Mouse (Mus musculus) T-helper 1 cell (primary cell): ENCODE measurements at regions not wholly inside any gene's neighbourhood (a gene's known extent, or its start where the extent isn't known, plus 50 kb on each side); places are given as distances from the start of the nearest gene placed in this dataset.
"Not testable (repeated sequence)": the region's sequence is repeated elsewhere in the genome, so short reads cannot be mapped to it uniquely, and the experiment has no call there.

Experiments
- in situ Hi-C: fragments of 300-600 bp; cut with MboI, MseI; formaldehyde crosslinking; loops from one replicate; pipeline ENCODE4 v1.15.1; 2025; ENCODE audit warnings: high pct_unique_total_duplicates

DNA sequence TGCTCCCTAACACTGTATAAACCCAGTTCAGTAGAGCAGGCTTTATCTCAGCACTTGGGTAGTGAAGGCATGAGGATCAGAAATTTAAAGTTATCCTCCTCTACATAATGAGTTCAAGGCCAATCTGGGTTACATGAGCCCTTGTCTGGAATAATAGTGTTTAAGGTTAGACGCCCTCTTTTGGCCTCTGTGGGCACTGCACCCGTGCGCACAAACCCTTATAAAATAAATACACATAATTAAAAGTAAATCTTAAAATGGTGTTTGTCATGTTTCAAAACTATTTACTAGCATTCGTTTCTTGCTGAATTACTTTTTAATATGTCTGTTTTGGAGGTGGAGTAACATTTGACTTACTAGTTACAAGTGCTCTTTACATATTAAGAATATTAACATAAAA lies 271.2 kb downstream of the Cyp26b1 start:
- in situ Hi-C loops: no loop called here

DNA sequence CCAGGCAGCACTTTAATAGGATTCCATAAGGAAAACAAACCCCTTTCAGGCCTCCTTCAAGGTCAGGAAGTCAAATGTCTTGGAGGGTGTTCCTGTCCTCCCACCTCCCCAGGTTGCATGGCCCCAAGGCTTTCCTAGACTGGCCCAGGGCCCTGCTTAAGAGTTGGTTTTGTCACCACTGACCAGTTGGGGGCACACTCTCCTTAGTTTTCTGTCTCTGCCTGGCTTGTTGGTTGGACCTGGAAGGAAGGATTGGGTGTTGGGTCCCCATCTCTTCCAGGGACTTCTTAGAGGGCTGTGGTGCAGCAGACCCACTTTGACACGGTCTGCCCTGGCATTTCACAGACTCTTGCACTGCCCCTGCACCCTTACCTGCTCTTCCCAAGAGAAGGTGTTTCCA lies 273.1 kb downstream of the Cyp26b1 start:
- in situ Hi-C loops: no loop called here

DNA sequence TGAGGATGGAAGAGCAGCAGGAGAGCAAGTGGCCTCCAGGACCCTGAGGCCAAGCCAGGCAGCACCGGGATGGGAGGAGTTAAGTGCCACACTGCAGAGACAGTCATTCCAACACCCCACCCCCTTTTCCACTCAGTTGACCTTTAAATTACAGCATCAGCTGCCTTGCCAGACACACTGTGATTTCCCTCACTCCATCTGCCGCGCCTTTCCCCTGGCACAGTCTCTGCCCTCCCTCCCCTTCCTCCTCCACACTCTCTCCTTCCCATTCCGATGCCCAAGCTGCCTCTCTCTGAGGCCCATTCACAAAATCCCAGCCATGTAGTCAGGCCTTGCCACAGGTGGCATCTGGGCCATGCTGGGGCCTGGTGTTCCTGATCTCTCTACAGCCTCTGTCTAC lies 274.9 kb downstream of the Cyp26b1 start:
- in situ Hi-C loops: no loop called here

GRCm38 (mm10) chr6:84317026-84317425 lies 276.7 kb downstream of the Cyp26b1 start:
- in situ Hi-C loops: no loop called here

DNA sequence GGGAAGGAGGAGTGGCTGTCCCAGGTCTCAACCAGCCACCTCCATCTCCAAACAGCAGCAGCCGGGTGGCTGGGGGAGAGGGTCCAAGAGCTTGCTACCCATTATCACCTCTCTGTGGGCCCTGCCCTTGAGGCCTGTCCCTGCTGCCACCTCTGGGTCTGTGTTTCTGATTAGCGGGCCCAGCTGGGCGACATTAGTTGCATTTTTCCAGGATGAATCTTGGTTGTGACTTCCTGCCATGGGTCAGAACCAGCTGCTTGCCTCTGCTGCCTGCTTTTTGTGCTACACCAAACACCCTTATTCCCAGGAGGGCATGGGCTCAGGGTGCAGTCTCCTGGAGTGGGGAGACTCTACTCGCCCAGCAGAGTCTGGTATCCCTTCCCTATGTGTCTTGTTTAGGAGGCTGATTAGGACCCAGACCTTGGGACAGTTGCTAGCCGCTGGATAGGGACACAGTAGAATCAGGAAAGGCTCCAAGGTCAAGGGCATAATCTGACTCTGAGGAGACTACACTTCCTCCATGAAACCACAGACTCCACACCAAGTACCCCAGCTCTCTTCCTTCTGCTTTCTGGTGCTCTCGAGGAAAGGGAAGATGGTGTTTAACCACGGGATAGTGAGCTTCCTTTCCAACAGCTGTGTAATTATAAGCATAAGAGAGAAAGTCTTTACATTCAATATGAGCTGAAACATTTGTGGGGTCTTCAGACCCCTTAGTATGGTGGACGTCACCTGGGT lies 278.4 kb downstream of the Cyp26b1 start:
- in situ Hi-C loops: no loop called here

- in situ Hi-C loops: no loop called here
These were observed 279.9 kb downstream of the Cyp26b1 start for GRCm38 (mm10) chr6:84313797-84314196.

DNA sequence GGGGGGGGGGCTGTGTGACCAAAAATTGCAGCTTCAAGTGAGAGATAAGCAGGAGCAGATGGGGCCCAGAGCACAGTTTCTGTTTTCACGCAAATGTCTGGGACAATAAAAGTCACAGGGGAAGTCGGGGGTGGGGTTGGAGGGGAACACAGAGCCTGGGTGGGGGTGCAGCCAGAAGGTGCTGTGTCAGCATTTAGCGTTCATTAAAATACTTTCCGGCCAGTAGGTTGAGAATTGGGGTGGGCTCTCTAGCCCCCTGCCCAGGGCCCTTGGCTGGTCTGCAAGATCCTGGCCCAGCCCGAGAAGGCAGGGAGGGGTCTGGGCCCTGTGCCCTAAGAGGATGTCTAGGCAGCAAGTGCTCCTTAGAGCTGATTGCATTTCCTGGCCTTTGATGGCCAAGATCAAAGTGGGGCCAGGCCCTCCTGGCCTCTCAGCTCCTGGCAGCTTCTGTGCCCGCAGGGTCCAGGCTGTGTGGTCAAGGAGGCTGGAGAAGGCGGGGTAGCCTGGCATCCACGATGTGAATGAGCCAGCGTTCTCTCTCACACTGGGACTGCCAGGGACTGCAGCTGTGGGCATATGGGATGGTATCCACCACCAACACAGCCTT lies 283.0 kb downstream of the Cyp26b1 start:
- in situ Hi-C loops: no loop called here

DNA sequence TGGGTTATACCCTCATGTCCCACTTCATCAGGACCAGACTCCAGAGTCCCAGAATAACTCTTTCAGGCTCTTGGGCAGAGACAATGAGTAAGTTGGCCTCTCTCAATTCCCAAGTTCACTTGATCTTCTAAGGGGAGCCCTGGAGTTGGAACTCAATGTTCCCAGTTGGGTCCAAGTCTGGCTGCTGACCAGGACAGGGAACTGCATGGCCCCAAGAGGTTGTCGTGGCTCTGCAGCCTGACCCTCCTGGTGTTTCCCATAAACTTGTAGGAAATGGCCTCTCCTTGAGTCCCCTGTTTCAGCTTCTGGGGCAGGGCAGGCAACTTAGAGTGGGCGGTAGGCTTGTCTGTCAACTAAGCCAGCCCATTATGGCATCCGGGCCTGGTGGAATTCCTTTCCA lies 286.2 kb downstream of the Cyp26b1 start:
- in situ Hi-C loops: loop anchor here (5.0 kb wide), 1 partner anchor 210 kb away; no protein-coding TSS in a partner anchor

DNA sequence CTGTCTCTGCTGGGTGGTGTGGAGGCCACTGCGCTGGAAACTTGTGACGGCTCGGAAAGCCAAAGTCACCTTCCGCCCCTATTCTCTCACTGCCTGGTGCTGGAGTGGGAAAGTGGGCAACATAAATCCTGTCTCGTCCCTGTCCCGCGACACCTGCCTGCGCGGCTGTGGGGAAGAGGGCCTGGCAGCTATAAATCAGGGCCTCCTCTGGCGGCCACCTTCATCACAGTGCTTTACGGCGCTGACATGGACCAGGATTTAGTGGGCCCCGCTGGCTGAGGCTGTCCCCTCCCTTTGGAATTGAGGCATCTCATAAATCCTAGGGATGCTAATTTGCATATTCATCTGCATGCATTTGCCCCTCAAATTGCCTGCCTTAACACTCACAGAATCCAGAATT lies 287.1 kb downstream of the Cyp26b1 start:
- in situ Hi-C loops: loop anchor here (5.0 kb wide), 1 partner anchor 209 kb away; no protein-coding TSS in a partner anchor

- in situ Hi-C loops: loop anchor here (5.0 kb wide), 1 partner anchor 208 kb away; no protein-coding TSS in a partner anchor
These were observed 288.6 kb downstream of the Cyp26b1 start for GRCm38 (mm10) chr6:84305093-84305492.

DNA sequence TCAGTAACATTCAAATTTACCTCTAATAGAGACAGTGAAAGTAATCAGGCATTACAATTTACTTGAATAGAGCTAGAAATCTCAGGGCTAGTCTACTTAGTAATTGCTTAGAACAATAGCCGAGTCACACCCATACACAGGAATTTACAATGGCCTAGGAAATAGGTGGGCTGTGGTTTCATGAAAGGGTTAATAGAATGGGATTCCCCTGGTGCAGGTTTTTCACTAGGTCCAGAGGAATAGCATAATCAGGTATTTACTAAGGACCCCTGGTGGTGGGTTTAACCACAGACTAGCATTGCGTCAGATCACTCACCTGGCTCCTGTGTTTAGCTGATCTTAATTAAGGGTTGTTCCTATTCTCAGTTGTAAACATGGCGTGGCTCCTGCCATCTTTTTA lies 290.8 kb downstream of the Cyp26b1 start:
- in situ Hi-C loops: not testable (repeated sequence)

DNA sequence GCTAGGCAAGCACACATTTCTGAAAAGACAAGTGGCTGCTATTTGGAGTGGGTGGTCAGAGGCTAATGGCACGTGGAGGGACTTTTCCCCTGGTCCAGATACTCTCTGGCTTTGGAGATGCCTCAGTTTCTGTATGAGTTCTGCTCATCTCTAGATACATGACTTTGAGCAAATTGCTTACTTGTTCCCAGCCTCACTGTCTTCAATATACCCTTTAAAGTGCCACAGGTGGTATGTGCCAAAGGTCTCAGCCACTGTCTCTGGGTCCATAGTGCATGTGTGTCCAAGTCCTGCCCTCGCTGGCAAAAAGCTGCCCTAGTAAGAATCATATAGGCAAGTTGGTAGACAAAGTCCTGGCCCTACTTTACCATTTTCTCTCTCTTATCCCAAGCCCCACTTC lies 291.5 kb downstream of the Dysf start:
- in situ Hi-C loops: no loop called here

DNA sequence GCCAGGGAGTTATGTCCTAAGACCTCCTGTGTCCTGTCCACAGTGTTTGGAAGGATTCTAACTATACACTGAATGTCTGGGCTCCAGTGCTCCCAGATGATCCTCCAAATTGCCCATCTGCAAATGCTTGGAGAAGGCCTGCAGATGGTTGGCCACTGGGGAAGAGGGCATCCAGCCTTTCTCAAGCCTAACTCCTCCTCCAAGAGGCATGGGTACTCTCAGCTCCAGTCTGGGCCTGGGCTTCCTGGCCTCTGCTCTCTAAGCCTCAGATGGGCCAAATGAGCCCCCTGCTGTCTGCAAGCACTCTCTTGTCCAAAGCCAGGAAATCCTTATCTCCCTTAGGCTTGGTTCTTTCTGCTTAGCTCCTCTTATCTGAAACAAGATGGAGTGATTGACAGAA lies 290.8 kb downstream of the Dysf start:
- in situ Hi-C loops: no loop called here

- in situ Hi-C loops: not testable (repeated sequence)
These were observed 265.5 kb downstream of the Dysf start for GRCm38 (mm10) chr6:84273907-84274306.

- in situ Hi-C loops: no loop called here
These were observed 264.3 kb downstream of the Dysf start for GRCm38 (mm10) chr6:84272520-84273311.

DNA sequence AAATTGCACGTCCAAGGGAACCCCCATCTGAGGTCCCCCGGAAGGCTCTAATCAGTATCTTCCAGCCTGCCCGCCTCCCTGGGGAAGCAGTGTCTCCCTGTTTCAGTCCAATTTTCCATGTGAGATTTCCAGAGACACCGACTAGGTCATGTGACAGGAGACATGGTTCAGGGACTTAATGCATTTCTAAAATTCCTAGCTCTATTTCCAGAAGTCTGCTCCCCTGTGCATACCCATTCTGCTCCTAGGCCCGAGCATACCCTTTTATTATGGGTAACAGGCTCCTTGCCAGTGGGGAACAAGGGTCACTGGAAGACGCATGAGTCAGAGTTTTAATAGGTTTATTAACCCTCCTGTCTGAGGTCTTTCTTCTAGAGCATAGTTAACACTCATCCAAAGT lies 263.6 kb downstream of the Dysf start:
- in situ Hi-C loops: no loop called here

DNA sequence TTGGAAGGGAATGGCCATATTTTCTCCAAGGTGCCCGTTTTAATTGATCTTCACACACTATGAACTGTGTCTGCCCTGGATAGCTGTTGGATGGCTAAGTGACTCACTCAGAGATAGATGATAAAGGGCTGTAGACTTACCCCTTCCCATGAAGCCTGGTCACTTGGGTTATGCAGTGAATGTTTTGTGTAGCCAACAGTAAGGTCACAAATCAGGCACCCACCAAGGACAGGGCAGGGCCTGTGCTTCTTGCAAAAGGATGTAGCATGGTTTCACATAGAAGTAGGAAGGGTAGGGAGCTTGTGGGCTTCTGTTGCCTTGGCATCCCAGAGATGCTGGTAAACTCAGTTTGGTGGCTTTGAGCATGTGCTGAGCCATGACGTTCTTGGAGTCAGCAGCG lies 263.1 kb downstream of the Dysf start:
- in situ Hi-C loops: no loop called here

DNA sequence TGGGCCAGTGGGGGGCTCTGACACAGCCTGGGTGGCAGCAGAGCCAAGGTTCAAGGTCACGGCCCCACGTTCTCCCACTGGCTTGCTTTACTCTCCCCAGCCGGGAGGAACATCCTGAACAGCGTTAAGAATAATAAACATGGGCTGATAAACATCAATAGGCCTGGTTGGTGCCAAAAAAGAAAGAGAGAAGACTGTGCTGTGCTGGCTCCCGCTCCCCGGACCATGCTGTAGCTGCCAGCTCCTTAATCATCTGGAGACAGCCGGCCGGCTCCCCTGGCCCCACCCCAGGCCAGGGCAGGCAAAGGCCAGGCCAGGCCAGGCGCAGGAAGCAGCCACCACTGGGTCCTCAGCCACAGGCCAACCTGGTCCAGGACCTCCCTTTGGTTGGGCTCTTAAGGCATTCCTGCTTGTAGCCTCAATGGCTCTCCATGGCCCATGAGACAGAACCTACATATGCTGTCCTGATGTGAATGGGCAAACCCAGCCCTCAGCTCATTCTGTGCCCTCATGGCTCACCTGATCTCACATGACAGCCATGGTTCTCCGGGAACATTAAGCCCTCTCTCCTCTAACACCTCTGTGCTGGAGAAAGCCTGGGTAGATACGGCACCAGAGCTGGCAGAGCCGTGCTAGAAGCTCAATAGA lies 262.3 kb downstream of the Dysf start:
- in situ Hi-C loops: no loop called here

DNA sequence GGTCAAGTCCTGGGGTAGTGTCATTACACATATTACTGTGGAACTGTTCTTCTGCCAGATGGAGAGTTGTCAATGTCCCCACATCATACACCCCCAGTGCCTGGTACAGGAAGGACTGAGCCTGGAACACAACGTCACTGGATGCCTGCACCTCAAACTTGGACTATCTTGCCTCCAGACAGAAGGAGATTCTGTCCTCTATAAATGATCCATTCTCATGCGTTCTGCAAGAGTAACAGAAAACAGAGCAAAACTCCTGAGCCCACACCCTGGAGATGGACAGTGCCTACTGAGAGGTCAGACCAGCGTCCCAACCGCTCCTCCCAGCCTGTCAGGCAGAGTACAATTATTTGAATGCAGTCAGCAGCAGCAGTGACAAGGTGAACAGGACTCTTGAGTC lies 261.1 kb downstream of the Dysf start:
- in situ Hi-C loops: no loop called here

DNA sequence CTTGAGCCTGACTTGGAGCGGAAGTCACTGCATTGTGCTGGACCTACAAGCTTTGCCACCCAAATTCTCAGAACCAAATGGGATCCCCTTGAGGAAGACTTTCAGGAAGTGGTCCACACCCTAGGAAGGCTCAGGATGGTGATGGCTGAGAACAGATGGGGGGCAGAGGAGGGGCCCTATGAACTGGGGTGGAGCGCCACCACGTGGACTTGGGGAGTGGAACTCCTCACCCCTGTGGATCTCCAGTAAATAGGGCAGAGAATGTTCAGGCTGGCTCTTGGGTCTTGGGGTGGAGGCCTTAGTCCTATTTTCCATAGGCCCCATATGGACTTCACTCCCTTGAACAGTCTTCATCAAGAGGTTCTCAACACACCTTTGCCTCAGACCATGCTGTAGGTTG lies 260.6 kb downstream of the Dysf start:
- in situ Hi-C loops: no loop called here

DNA sequence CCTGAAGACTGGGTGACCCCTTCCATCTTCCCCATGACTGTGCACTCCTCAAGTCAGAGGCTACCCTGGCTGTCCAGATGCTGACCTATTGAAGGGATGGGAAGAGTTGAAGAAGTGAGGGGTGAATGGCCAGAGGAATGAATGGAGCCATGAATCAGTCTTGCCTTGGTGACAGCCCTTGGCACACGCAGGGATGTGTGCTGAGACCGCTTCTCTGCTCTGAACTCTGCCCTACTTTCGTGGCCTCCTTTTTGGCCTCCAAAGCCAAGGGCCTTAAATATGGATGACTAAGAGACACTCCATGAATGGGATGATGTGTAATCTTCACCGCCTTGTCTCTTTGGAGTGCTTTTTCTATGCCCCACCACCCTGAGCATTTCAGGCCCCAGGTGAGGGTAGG lies 259.7 kb downstream of the Dysf start:
- in situ Hi-C loops: no loop called here

- in situ Hi-C loops: no loop called here
These were observed 259.1 kb downstream of the Dysf start for GRCm38 (mm10) chr6:84267526-84267925.
